Mouse (Mus musculus): ENCODE results near the gene Plekhm2.

DNA sequence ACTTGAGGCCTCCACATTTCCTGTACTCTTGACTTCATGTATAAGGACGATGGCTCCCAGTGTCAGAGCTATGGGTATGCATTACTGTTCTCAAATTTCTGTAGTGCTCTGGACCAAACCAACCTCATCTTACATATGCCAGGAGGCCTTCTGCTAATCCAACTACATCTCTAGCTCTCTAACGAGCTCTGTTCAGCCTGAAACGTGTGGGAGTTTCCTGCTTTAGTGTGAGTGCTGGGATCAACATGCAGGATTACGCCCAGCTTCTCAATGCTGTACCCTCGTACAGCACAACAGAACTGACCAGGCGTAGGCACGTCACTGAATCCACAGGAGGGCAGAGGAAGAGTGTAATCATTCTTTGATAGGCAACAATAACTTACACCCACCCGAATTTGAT, 21.8 kb upstream of the Plekhm2 start:
- no peak for TF ChIP-seq CTCF (IDR thresholded peaks at IDR 0.05; ENCODE audit: borderline replicate concordance, extremely low read depth, insufficient read depth, insufficient read length)
- no peak for TF ChIP-seq POLR2A (IDR thresholded peaks at IDR 0.05; ENCODE audit: borderline replicate concordance, extremely low read depth, insufficient read depth, insufficient read length, poor library complexity, severe bottlenecking)
